Mouse (Mus musculus) stomach, embryonic 14.5 days (tissue): ENCODE data around the gene Hnf1a. TPM values are rescaled to one million over a fixed set of nuclear protein-coding genes. Genes with fewer than 3 reads are reported as not detected.
A peak's percentile ranks its signal among the peaks of the same experiment; 100 is the strongest.
"Not testable (repeated sequence)": the region's sequence is repeated elsewhere in the genome, so short reads cannot be mapped to it uniquely, and the experiment has no call there.

ENCODE experiments used
- ATAC-seq: fragments of 200-750 bp; cut with Nextera tagmentation; 2 replicates; pipeline ENCODE4 v1.8.0; 2017; ENCODE audit warnings: low read depth, moderate TSS enrichment; ENCODE audit not compliant: insufficient number of reproducible peaks, insufficient read depth, low FRiP score
- H3K27ac ChIP-seq: fragments of 300-500 bp; sonication (generic); 2 replicates; pipeline ENCODE4 v1.5.1; 2014; ENCODE audit warnings: mild to moderate bottlenecking, low read length, moderate library complexity, mixed read lengths
- H3K27me3 ChIP-seq: fragments of 300-500 bp; sonication (generic); 2 replicates; pipeline ENCODE4 v1.6.1; 2014; ENCODE audit warnings: low read length, control low read depth, mixed read lengths; ENCODE audit not compliant: control insufficient read depth, insufficient read depth
- H3K36me3 ChIP-seq: fragments of 300-500 bp; sonication (generic); 2 replicates; pipeline ENCODE4 v1.6.1; 2014; ENCODE audit warnings: mild to moderate bottlenecking, control low read depth, low read length, moderate library complexity, mixed read lengths; ENCODE audit not compliant: control insufficient read depth, insufficient read depth
- H3K4me1 ChIP-seq: fragments of 300-500 bp; sonication (generic); 2 replicates; pipeline ENCODE4 v1.6.1; 2014; ENCODE audit warnings: low read length, control low read depth, mixed read lengths; ENCODE audit not compliant: control insufficient read depth, insufficient read depth
- H3K4me2 ChIP-seq: fragments of 300-500 bp; sonication (generic); replicated peaks from 2 replicates; pipeline ENCODE4 v1.6.1; 2014; ENCODE audit warnings: low read depth, low read length, control low read depth
- H3K4me3 ChIP-seq: fragments of 300-500 bp; sonication (generic); 2 replicates; pipeline ENCODE4 v1.5.1; 2014; ENCODE audit warnings: low read depth, low read length, control low read depth
- H3K9ac ChIP-seq: fragments of 300-500 bp; sonication (generic); replicated peaks from 2 replicates; pipeline ENCODE4 v1.6.1; 2014; ENCODE audit warnings: low read depth, mild to moderate bottlenecking, control low read depth, low read length, moderate library complexity, mixed read lengths
- H3K9me3 ChIP-seq: fragments of 300-500 bp; sonication (generic); 2 replicates; pipeline ENCODE4 v1.6.1; 2016; ENCODE audit warnings: low read depth, low read length, control low read depth; ENCODE audit not compliant: control insufficient read depth
- WGBS: fragments of 180-500 bp; shearing (Covaris S2); extraction: QIAGEN DNeasy Blood & Tissue Kit; methylation state at CpG from one replicate; pipeline ENCODE4 v1.1.7; 2014; 5-methylcytosine and 5-hydroxymethylcytosine counted together
- polyA plus RNA-seq: library from polyadenylated mRNA; unstranded; fragments of >200 nt; fragmentation: Nextera tagmentation; extraction: Ambion mirVana; gene quantifications from 2 replicates; pipeline ENCODE4 v1.2.1, GENCODE M21; 2014

The Hnf1a gene
- polyA plus RNA-seq, 1 experiment from 2014 or later, result 7.1 TPM

- Histone ChIP-seq H3K4me2 (no peak overlapping the region), H3K4me3 (no peak overlapping the region), H3K36me3 (no peaks in the 10 kb centered on the region), H3K9me3 (no peaks in the 10 kb centered on the region), H3K9ac (no peak overlapping the region), H3K27me3 (no peaks in the 10 kb centered on the region), H3K27ac (no peak overlapping the region), H3K4me1 (no peaks in the 10 kb centered on the region)
- ATAC-seq, result no peak
- WGBS, result 84% methylated on average over 8 of the region's 8 CpGs
Observed at GRCm38 (mm10) chr5:114933206-114933605, 37.7 kb downstream of the Hnf1a start.

- Histone ChIP-seq H3K9me3 (no peaks in the 10 kb centered on the region), H3K27ac (no peak overlapping the region), H3K36me3 (no peaks in the 10 kb centered on the region), H3K27me3 (no peaks in the 10 kb centered on the region), H3K4me1 (no peaks in the 10 kb centered on the region), H3K9ac (no peak overlapping the region), H3K4me2 (no peak overlapping the region), H3K4me3 (no peak overlapping the region)
- ATAC-seq, result no peak
- WGBS, result 49% methylated on average over 5 of the region's 5 CpGs
Observed at GRCm38 (mm10) chr5:114931626-114932025, 39.3 kb downstream of the Hnf1a start.

GRCm38 (mm10) chr5:114926753-114927152 is 44.1 kb downstream of the Hnf1a start:
- no peak for ATAC-seq
- WGBS, result 82% methylated on average over 9 of the region's 9 CpGs

DNA sequence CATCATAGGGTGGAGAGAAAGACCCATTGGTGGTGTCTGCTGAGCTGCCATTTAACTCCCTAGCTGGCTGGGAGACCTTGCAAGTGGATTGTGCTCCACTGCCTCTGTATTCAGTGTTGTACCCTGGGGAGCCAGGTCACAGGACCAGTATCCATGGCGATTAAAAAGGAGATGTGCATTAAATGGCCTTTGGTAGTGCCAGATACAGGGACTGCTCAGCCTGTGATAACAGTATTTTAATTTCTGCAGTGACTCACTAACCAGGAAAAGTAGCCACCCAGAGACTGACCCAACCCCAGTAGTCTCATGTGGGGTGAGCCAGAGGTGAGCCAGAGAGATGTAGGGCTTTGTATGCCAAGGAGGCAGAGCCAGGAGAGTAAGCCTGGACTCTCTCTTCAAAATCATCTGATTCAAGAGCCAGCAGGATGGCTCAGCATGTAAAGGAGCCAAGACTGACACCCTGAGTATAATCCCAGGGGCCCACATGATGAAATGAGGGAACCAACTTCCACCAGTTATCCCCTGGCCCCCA is 44.7 kb downstream of the Hnf1a start:
- H3K36me3 ChIP-seq, result no peaks in the 10 kb centered on the region
- H3K4me2 ChIP-seq, result no peak overlapping the region
- H3K4me3 ChIP-seq, result no peak overlapping the region
- WGBS, result 96% methylated on average over 1 of the region's 1 CpGs
- H3K27me3 ChIP-seq, result no peaks in the 10 kb centered on the region
- ATAC-seq, result no peak
- no peak overlapping the region for H3K27ac ChIP-seq
- no peak overlapping the region for H3K9ac ChIP-seq
- peaks cover 4% of the 10 kb centered on the region for H3K9me3 ChIP-seq
- peaks cover 3% of the 10 kb centered on the region; the same call in 1 of the 2 replicates for H3K4me1 ChIP-seq

More at GRCm38 (mm10) chr5:114926753-114927152, 44.1 kb downstream of the Hnf1a start:
- peaks cover 3% of the 10 kb centered on the region; the same call in 1 of the 2 replicates for H3K4me1 ChIP-seq
- no peak overlapping the region for H3K4me3 ChIP-seq
- no peaks in the 10 kb centered on the region for H3K27me3 ChIP-seq
- H3K27ac ChIP-seq, result no peak overlapping the region
- H3K9ac ChIP-seq, result no peak overlapping the region
- no peaks in the 10 kb centered on the region for H3K36me3 ChIP-seq
- H3K4me2 ChIP-seq, result no peak overlapping the region
- H3K9me3 ChIP-seq, result peaks cover 4% of the 10 kb centered on the region

DNA sequence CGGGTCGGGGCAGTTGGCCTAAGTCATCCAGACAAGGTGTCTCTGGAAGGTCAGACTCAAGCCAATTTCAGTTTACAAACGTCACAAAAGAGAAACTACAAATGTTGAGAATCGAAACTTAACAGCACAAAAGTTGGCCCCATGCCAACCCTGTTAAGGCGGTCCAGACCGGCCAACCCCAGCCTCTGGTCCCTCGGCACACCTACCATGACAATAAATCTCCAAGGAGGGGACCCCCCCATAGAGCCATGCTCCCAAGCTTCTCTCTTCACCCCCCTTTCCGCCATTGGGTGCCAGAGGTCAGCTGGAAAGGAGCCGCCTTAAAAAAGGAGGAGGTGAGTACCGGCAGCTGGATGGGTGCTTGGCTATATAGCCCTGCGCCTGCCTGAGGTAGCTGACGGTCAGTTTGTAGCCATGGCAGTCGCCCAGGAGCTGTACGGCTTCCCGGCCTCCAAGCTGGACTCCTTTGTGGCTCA is 47.9 kb downstream of the Hnf1a start, which contains the start of gene Oasl1:
TSS of gene Oasl1 (plus strand) at position 243 of the 476 bp plus-strand sequence.
- no peak within 1 kb of the TSS for H3K27ac ChIP-seq

DNA sequence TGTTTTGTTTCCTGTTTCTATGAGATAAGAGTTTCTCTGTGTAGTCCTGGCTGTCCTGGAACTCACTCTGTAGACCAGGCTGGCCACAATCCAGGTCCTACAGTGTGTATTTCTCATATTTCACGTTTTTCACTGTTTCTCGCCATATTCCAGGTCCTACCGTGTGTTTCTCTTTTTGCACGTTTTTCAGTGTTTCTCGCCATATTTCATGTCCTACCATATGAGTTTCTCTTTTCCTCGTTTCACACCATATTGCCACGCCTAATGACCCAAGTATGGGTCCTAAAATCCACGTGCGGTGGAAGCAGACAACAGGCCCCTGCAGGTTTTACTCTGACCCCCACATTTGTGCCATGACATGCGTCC is 48.5 kb downstream of the Hnf1a start:
- Histone ChIP-seq H3K36me3 (no peaks in the 10 kb centered on the region), H3K4me2 (no peak overlapping the region), H3K9me3 (peaks cover 4% of the 10 kb centered on the region), H3K27me3 (no peaks in the 10 kb centered on the region), H3K27ac (no peak overlapping the region), H3K9ac (no peak overlapping the region), H3K4me1 (peaks cover 3% of the 10 kb centered on the region; the same call in 1 of the 2 replicates), H3K4me3 (no peak overlapping the region)
- no peak for ATAC-seq
- WGBS, result 58% methylated on average over 10 of the region's 10 CpGs

More for the DNA sequence above, 47.9 kb downstream of the Hnf1a start, which contains the start of gene Oasl1:
- ATAC-seq, result 0 out of 2 replicates have a peak, but pooled peaks have one; percentile 30
- H3K9me3 ChIP-seq, result peaks cover 4% of the 10 kb centered on the region
- H3K4me3 ChIP-seq, result peak within 1 kb of the TSS; percentile 31
- peak within 1 kb of the TSS; percentile 21; the same call in 1 of the 2 replicates for H3K9ac ChIP-seq
- H3K4me2 ChIP-seq, result peak within 1 kb of the TSS; percentile 54
- no peaks in the 10 kb centered on the region for H3K36me3 ChIP-seq
- peaks cover 3% of the 10 kb centered on the region; the same call in 1 of the 2 replicates for H3K4me1 ChIP-seq
- H3K27me3 ChIP-seq, result no peaks in the 10 kb centered on the region
- WGBS, result 23% methylated on average over 15 of the region's 15 CpGs

- ATAC-seq, result no peak
- 74% methylated on average over 19 of the region's 19 CpGs for whole genome bisulfite sequencing
- Histone ChIP-seq H3K9me3 (peaks cover 4% of the 10 kb centered on the region), H3K36me3 (no peaks in the 10 kb centered on the region), H3K27me3 (no peaks in the 10 kb centered on the region), H3K27ac (no peak overlapping the region), H3K4me1 (peaks cover 3% of the 10 kb centered on the region; the same call in 1 of the 2 replicates), H3K9ac (no peak overlapping the region), H3K4me2 (no peak overlapping the region), H3K4me3 (no peak overlapping the region)
Observed at GRCm38 (mm10) chr5:114921551-114922365, 49.1 kb downstream of the Hnf1a start.

DNA sequence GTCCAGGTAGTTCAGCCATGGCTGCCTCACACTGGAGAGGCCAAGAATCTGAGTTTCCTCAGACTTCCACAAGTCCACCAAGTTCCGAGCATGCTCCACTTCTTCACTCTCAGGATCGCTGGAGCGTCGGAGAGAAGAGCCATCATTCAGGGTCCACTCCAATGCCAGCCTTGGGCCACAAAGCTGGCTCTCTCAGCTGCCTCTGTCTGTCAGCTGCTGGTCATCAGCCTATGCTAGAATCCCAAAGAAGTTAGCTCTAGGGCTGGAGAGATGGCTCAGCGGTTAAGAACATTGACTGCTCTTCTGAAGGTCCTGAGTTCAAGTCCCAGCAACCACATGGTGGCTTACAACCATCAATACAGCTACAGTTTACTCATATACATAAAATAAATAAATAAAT is 53.5 kb downstream of the Hnf1a start:
- not testable (repeated sequence) for H3K9me3 ChIP-seq, H3K9ac ChIP-seq, H3K4me1 ChIP-seq, H3K36me3 ChIP-seq, H3K27me3 ChIP-seq, H3K4me3 ChIP-seq, ATAC-seq, H3K4me2 ChIP-seq, H3K27ac ChIP-seq
- WGBS, result 96% methylated on average over 5 of the region's 5 CpGs
